Mouse (Mus musculus) liver, embryonic 12.5 days (tissue): ENCODE results near the gene Mageb16. TPM values are rescaled to one million over a fixed set of nuclear protein-coding genes. Genes with fewer than 3 reads are reported as not detected.

ENCODE experiments used
- ATAC-seq: fragments of 200-750 bp; cut with Nextera tagmentation; 2 replicates; pipeline ENCODE4 v1.8.0; 2017; ENCODE audit warnings: moderate number of reproducible peaks, mild to moderate bottlenecking, moderate library complexity
- H3K27ac ChIP-seq: fragments of 300-500 bp; sonication (generic); 2 replicates; pipeline ENCODE4 v1.5.1; 2016; ENCODE audit warnings: mild to moderate bottlenecking
- H3K27me3 ChIP-seq: fragments of 300-500 bp; sonication (generic); replicated peaks from 2 replicates; pipeline ENCODE4 v1.6.1; 2016; ENCODE audit warnings: mild to moderate bottlenecking, moderate library complexity
- H3K36me3 ChIP-seq: fragments of 300-500 bp; sonication (generic); 2 replicates; pipeline ENCODE4 v1.6.1; 2016; ENCODE audit warnings: mild to moderate bottlenecking, moderate library complexity
- H3K4me1 ChIP-seq: fragments of 300-500 bp; sonication (generic); 2 replicates; pipeline ENCODE4 v1.6.1; 2016
- H3K4me2 ChIP-seq: fragments of 300-500 bp; sonication (generic); 2 replicates; pipeline ENCODE4 v1.6.1; 2016; ENCODE audit warnings: mild to moderate bottlenecking, moderate library complexity
- H3K4me3 ChIP-seq: fragments of 300-500 bp; sonication (generic); 2 replicates; pipeline ENCODE4 v1.5.1; 2016; ENCODE audit warnings: mild to moderate bottlenecking, moderate library complexity
- H3K9ac ChIP-seq: fragments of 300-500 bp; sonication (generic); 2 replicates; pipeline ENCODE4 v1.6.1; 2016; ENCODE audit warnings: mild to moderate bottlenecking, moderate library complexity
- H3K9me3 ChIP-seq: fragments of 300-500 bp; sonication (generic); replicated peaks from 2 replicates; pipeline ENCODE4 v1.6.1; 2016; ENCODE audit warnings: mild to moderate bottlenecking, moderate library complexity
- WGBS: fragments of 180-500 bp; shearing (Covaris S2); methylation state at CpG from one replicate; pipeline ENCODE4 v1.1.7; 2016; ENCODE audit not compliant: insufficient replicate concordance; 5-methylcytosine and 5-hydroxymethylcytosine counted together
- polyA plus RNA-seq: library from polyadenylated mRNA; unstranded; fragments of >200 nt; fragmentation: Nextera tagmentation; extraction: Ambion mirVana; gene quantifications from 2 replicates; pipeline ENCODE4 v1.2.1, GENCODE M21; 2016

Mageb16 gene
- 1.8 and 2.2 TPM in 2 replicates for polyA plus RNA-seq

- Histone ChIP-seq H3K4me1 (no peaks in the 10 kb centered on the region), H3K4me2 (no peak within 1 kb of the TSS), H3K9ac (no peak within 1 kb of the TSS), H3K9me3 (no peaks in the 10 kb centered on the region), H3K36me3 (no peaks in the 10 kb centered on the region), H3K27ac (no peak within 1 kb of the TSS), H3K27me3 (no peaks in the 10 kb centered on the region), H3K4me3 (no peak within 1 kb of the TSS)
- WGBS, result 55% methylated on average over 8 of the region's 8 CpGs
- no peak for ATAC-seq
These were observed at the start of gene Mageb16 for GRCm38 (mm10) chrX:79671411-79671810. TSS of gene Mageb16 (minus strand) at chrX:79671435.

- no peak for ATAC-seq
- Histone ChIP-seq H3K36me3 (no peaks in the 10 kb centered on the region), H3K27me3 (no peaks in the 10 kb centered on the region), H3K4me3 (no peak overlapping the region), H3K4me1 (no peaks in the 10 kb centered on the region), H3K9ac (no peak overlapping the region), H3K9me3 (no peaks in the 10 kb centered on the region), H3K27ac (no peak overlapping the region), H3K4me2 (no peak overlapping the region)
- 33% methylated on average over 2 of the region's 2 CpGs for WGBS
These were observed 20.1 kb downstream of the Mageb16 start for GRCm38 (mm10) chrX:79651091-79651490.

- H3K9me3 ChIP-seq, result no peaks in the 10 kb centered on the region
- no peaks in the 10 kb centered on the region for H3K27me3 ChIP-seq
- H3K36me3 ChIP-seq, result no peaks in the 10 kb centered on the region
- H3K9ac ChIP-seq, result no peak overlapping the region
- no peaks in the 10 kb centered on the region for H3K4me1 ChIP-seq
- H3K27ac ChIP-seq, result no peak overlapping the region
- 80% methylated on average over 15 of the region's 15 CpGs for WGBS
- ATAC-seq, result no peak
- H3K4me2 ChIP-seq, result no peak overlapping the region
- no peak overlapping the region for H3K4me3 ChIP-seq
These were observed 35.8 kb downstream of the Mageb16 start for GRCm38 (mm10) chrX:79635396-79635795.

- H3K27me3 ChIP-seq, result no peaks in the 10 kb centered on the region
- WGBS, result 39% methylated on average over 2 of the region's 2 CpGs
- no peak for ATAC-seq
- no peaks in the 10 kb centered on the region for H3K4me1 ChIP-seq
- H3K9me3 ChIP-seq, result no peaks in the 10 kb centered on the region
- H3K4me2 ChIP-seq, result no peak overlapping the region
- no peak overlapping the region for H3K27ac ChIP-seq
- no peak overlapping the region for H3K9ac ChIP-seq
- no peaks in the 10 kb centered on the region for H3K36me3 ChIP-seq
- no peak overlapping the region for H3K4me3 ChIP-seq
These were observed 64.8 kb downstream of the Mageb16 start for GRCm38 (mm10) chrX:79606462-79606861.

Other genes starting within 250 kb of the Mageb16 start
- gene Gm7173, start 154.2 kb downstream of the Mageb16 start, polyA plus RNA-seq, result 0.05 and 0.14 TPM in 2 replicates